Mouse (Mus musculus): Measurements from ENCODE around the gene 4930432K21Rik.

4930432K21Rik gene

GRCm38 (mm10) chr8:84149181-84149580, 1.4 kb downstream of the 4930432K21Rik start:
- no peak for DNase-seq

- no peak for DNase-seq
Measured at GRCm38 (mm10) chr8:84157620-84158019, 9.8 kb downstream of the 4930432K21Rik start.

GRCm38 (mm10) chr8:84167696-84168095, 19.9 kb downstream of the 4930432K21Rik start:
- DNase-seq: no peak

GRCm38 (mm10) chr8:84170096-84170495, 22.3 kb downstream of the 4930432K21Rik start:
- no peak for DNase-seq

- DNase-seq: peak; percentile 18
Measured at GRCm38 (mm10) chr8:84173861-84174260, 26.0 kb downstream of the 4930432K21Rik start.

- DNase-seq: no peak
Measured at GRCm38 (mm10) chr8:84176560-84176959, 28.7 kb downstream of the 4930432K21Rik start.

- no peak for DNase-seq
Measured at GRCm38 (mm10) chr8:84177405-84177804, 29.6 kb downstream of the 4930432K21Rik start.

- no peak for DNase-seq
Measured at GRCm38 (mm10) chr8:84178592-84178991, 30.8 kb downstream of the 4930432K21Rik start.

- no peak for DNase-seq
Measured at GRCm38 (mm10) chr8:84179946-84180345, 32.1 kb downstream of the 4930432K21Rik start.

- DNase-seq: peak; percentile 67
Measured at GRCm38 (mm10) chr8:84180530-84181190, 32.8 kb downstream of the 4930432K21Rik start.

- no peak for DNase-seq
Measured at GRCm38 (mm10) chr8:84182833-84183232, 35.0 kb downstream of the 4930432K21Rik start.

- peak; percentile 49 for DNase-seq
Measured at GRCm38 (mm10) chr8:84183261-84184084, 35.6 kb downstream of the 4930432K21Rik start.

GRCm38 (mm10) chr8:84184085-84185043, 36.5 kb downstream of the 4930432K21Rik start:
- DNase-seq: no peak

- no peak for DNase-seq
Measured at GRCm38 (mm10) chr8:84185117-84185516, 37.3 kb downstream of the 4930432K21Rik start, which contains the start of gene Nanos3. TSS of gene Nanos3 (minus strand) at chr8:84185217.

- peak; percentile 87 for DNase-seq
Measured at GRCm38 (mm10) chr8:84186547-84186946, 38.7 kb downstream of the 4930432K21Rik start.

- peak; percentile 78 for DNase-seq
Measured at GRCm38 (mm10) chr8:84187065-84187755, 39.4 kb downstream of the 4930432K21Rik start.

- no peak for DNase-seq
Measured at GRCm38 (mm10) chr8:84188671-84189070, 40.8 kb downstream of the 4930432K21Rik start.

- DNase-seq: peak; percentile 87
Measured at GRCm38 (mm10) chr8:84189603-84190002, 41.8 kb downstream of the 4930432K21Rik start.

GRCm38 (mm10) chr8:84190191-84190867, 42.5 kb downstream of the 4930432K21Rik start:
- no peak for DNase-seq

- peak; percentile 92 for DNase-seq
Measured at GRCm38 (mm10) chr8:84192023-84192422, 44.2 kb downstream of the 4930432K21Rik start.

- peak; percentile 92 for DNase-seq
Measured at GRCm38 (mm10) chr8:84192555-84192954, 44.7 kb downstream of the 4930432K21Rik start.

- DNase-seq: no peak
Measured at GRCm38 (mm10) chr8:84193161-84193560, 45.3 kb downstream of the 4930432K21Rik start.

All from lung, postnatal 10 days (tissue).